16 mouse cellular contexts compared by ENCODE assay signal in genomic region chr14:8510288-8510959, GRCm38 (mm10).
"Had no signal": no experiment of that assay in that cellular context is flagged by ENCODE, and none has a peak within 500 bp of the region (broad histone marks: within the 10 kb centered on the region; RNA-seq: fewer than 3 reads in every experiment).

No protein-coding gene starts in this region.

- H3K36me3 ChIP-seq: kidney, embryonic 15.5 days; limb, embryonic 10.5 days; liver, embryonic 15.5 days; midbrain, embryonic 15.5 days; neural tube, embryonic 12.5 days had no signal

- ATAC-seq: lung, postnatal 0 days; midbrain, embryonic 15.5 days had no signal

- H3K27me3 ChIP-seq: kidney, embryonic 15.5 days; liver, embryonic 15.5 days; midbrain, embryonic 15.5 days; neural tube, embryonic 12.5 days had no signal

- DNase-seq: kidney, adult 18-20 months; kidney, postnatal 14 days; lung, adult 2 months; lung, postnatal 36 days; right cerebral cortex, postnatal 4 days; spleen, adult 18-20 months; thymus, adult 18-20 months; thymus, postnatal 14 days had no signal

- H3K4me1 ChIP-seq: kidney, embryonic 15.5 days; liver, embryonic 15.5 days; midbrain, embryonic 15.5 days; neural tube, embryonic 12.5 days had no signal

- H3K4me3 ChIP-seq: kidney, embryonic 15.5 days; left cerebral cortex, adult 2 months; limb, embryonic 10.5 days; liver, embryonic 15.5 days; midbrain, embryonic 15.5 days; neural tube, embryonic 12.5 days had no signal

- H3K9ac ChIP-seq: kidney, embryonic 15.5 days; liver, embryonic 15.5 days; midbrain, embryonic 15.5 days; neural tube, embryonic 12.5 days had no signal

- H3K9me3 ChIP-seq: kidney, embryonic 15.5 days; limb, embryonic 10.5 days; liver, embryonic 15.5 days; midbrain, embryonic 15.5 days; neural tube, embryonic 12.5 days had no signal

- H3K4me2 ChIP-seq: kidney, embryonic 15.5 days; liver, embryonic 11.5 days; liver, embryonic 15.5 days; midbrain, embryonic 15.5 days; neural tube, embryonic 12.5 days had no signal

- H3K27ac ChIP-seq: kidney, embryonic 15.5 days; left cerebral cortex, adult 2 months; limb, embryonic 10.5 days; liver, embryonic 15.5 days; midbrain, embryonic 15.5 days; neural tube, embryonic 12.5 days had no signal
